Mouse (Mus musculus) right cerebral cortex, postnatal 10 days (tissue): ENCODE data around the gene Tfpi.

Experiments used
- DNase-seq, 2 experiments: peaks; one replicate each; pipeline ENCODE4 v3.0.0; 2021; ENCODE audit warnings: low spot score in 2 of 2

Gene Tfpi

DNA sequence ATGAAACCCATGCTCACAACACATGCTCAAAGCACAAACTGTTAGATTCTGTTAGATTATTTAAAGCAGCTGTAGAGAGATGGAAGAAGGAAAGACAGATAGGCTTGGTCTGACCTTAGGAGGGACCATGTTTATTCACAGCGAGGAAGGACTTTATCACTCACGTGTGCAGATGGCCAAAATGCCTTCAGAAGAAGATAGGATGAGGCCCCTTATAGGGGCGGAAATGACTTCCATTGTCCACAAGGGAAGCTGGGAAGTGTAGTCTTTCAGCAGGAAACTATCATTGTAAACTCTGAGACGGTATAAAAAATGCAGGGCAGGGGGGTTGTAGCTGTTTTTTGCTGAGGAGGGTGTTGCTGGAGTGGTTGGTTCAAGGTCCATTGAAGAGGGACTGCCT, at the start of gene Tfpi:
Gene Tfpi (minus strand): TSS at position 199 of the 400 bp plus-strand sequence.
- DNase-seq = no peak

DNA sequence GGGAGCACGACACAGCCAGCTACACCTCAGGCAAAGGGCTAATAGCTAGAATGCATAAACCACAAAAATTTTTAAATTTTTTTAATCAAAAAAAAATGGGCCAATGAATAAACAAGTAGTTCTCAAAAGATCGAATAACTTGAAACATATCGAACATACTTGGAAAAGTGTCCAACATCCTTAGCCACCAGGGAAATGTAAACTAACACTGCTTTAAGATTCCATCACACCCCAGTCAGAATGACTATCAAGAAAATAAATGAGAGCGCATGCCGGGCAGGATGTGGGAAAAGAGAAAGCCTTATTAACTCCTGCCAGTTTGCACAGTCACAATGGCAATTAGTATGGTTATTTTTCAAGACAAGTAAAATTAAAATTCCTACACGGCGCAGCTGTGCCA, 49.6 kb upstream of the Tfpi start:
- no peak for DNase-seq

DNA sequence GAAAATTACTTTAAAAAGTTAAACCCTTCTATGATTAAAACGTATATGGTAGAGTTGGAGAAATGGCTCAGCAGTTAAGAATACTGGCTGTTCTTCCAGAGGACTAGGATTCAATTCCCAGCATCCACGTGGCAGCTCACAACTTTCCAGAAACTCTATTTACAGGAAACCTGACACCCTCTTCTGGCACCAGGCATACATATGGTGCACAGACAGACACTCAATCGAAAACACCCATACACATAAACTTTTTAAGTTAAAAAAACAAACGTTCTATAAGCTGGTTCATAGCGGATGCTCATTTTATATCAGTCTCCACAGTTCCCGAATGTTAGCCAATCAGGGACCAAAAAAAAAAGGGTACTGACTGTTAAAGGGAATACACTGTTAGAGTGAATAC, 49.2 kb upstream of the Tfpi start:
- DNase-seq = no peak

DNA sequence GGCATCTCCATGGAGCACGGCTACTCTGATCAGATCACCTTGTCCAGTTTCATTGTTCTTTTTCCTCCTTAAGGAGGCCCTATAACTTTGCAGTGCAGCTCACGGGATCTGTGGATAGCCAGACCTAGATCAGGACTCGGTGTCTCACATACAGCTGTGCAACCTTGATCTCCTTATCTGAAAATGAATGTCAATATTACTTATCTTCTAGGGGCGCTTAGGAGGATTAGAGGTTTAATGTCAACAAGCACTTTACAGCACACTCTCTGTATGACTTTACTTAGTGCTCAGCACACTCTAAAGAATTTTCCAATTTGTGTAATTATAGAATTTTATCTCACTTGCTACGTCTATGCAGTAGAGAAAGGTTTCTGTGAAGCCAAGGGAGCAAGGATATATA, 48.5 kb upstream of the Tfpi start:
- no peak for DNase-seq

DNA sequence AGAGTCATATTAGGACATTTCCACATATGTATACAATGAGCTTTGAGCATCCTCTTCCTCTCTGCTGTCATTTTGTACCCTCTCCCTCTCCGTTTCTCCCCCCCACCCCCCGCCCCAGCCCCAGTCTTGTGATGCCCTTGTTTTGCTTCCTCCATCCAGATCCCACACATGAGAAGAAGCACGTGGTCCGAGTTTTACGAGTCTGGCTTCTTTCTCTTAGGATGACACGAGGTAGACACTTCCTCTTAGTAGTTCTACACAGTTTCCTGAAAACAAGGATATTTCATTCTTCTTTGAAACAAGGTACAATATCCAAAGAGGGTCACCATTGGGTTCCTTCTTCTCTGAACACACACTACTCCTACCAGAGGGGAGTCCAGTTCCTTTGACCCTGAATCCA, 47.4 kb upstream of the Tfpi start:
- no peak for DNase-seq

DNA sequence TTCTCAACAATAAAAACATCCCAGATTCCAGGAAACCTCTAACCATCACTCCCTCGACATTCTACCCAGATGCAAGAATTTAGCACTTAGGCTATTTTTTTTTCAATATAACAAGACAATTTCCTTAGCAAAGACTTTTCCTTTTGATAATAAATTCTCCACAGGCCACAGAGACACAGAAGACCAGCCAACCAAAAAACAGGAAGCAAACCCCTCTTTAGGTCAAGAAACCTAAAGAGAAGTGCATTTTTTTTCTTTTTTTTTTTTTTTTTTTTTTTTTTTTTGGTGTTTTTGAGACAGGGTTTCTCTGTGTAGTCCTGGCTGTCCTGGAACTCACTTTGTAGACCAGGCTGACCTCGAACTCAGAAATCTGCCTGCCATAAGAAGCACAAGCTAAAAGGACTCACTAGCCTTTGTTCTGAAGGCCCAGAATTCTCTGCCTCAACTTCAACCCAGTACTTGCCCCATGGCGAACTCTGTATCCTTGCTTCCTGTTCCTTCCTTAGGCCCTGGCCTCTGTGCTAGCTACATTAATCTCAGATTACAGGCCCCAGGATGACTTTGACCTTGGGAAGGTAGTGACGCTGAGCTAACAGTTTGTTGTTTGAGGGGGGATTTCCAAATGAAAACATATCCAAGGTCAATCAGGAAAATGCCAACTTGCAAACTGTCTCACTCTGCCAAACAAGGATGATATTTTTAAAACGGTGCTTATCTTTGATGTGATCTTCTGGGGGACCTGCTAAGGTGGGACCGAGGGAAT, 46.7 kb upstream of the Tfpi start:
- no peak for DNase-seq

DNA sequence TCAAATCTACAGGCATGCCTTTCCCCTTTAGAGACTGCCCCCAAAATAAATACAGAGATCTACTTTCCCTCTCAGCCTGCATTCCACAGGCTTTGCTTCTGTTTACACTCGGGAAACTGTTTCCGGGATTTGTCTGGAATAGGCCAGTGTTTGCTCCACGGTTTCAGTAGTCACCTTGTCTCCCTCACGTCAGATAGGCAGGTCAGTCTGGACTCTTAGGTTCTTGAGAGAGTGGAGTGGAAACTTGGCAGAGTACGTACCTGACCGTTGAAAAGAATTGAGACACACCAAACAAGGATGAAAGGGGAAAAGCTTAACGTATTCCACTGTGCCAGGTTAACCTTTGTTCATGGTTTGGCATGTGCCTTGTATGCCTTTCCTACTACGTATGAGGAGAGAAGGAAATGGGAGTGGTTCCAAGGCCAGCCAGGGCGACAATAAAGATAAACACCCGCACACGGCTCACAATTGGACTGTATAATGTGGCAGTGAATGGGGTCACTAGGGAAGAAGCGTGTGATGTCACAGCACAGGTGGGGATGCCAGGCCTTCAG, 43.0 kb upstream of the Tfpi start:
- no peak for DNase-seq

DNA sequence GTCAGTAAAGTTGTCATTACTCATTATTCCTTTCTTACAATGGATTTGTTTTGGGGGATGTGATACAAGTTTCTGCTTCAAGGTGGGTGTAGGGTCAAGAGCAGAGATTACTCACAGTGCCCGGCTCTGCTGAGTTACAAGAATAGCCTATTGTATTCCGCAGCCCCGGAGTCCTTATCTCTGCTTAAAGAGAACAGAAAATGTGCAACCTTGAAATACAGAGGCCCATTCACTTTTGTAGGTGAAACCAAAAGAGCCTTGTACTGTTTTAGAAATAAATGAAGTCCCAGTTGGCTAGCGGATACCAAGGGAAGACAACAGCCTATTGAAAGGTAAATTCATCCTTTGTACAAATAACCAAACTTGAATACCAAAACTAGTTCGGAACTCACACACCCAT, 42.2 kb upstream of the Tfpi start:
- no peak for DNase-seq

GRCm38 (mm10) chr2:84513281-84513680, 36.7 kb upstream of the Tfpi start:
- DNase-seq = no peak

- no peak for DNase-seq
These were observed 34.9 kb upstream of the Tfpi start for GRCm38 (mm10) chr2:84511508-84511907.

DNA sequence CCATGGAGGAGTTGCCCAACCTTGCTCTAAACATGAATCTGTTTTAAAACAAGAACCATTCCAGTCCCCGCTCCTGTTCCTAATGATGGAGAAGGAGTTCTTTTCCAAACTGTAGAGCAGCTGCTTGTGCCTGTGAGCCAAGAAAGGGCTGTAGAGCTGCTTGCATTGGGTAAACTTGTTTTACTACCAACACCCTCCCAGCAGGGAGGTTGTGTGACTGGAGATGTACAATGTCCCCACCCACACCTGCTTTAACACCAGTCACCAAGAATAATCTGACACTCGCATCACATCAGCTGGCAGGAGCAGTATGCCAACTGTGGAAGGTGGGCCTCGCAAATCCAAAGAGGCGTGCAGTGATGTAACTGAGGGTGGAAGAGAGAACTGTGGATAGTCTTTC, 34.5 kb upstream of the Tfpi start:
- DNase-seq = no peak

GRCm38 (mm10) chr2:84504954-84505394, 28.4 kb upstream of the Tfpi start:
- peak in 1 of 2 experiments; percentile 30 for DNase-seq

DNA sequence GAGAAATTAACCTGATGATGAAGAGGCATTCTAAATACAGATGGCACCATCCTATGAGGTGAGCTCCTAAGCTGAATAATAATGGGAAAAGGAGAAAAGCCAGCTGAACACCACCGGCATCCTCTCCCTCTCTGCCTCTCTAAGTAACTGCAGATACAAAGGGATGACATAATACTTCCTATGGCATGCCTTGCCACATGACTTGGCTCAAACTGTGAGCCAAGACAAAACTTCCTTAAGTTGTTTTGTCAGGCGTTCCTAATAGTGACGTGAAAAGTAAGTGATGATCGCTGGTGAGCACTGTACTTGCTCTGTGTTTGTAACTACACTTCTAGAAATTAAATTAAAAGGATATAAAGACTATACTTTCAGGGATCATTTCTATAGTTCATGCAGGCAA, 27.7 kb upstream of the Tfpi start:
- DNase-seq = no peak

DNA sequence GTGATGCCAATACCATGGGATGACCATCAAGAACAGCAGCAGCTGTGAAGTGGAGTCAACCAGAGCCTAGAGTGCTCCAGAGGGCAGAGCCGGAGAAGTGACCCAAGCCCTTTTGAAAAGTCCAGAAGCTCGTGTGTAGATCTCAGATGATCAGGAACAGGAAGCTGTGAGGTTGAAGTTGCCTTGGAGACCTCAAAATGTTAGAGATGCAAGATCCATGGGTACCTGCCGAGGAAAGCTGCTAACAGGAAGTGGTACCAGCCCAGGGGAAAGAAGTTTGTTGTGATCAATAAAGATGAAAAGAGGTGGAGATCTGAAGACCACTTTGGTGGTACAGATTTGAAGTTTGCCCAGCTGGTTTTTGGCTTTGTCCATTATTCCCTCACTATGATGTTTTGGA, 22.3 kb upstream of the Tfpi start:
- no peak for DNase-seq

GRCm38 (mm10) chr2:84495108-84495507, 18.5 kb upstream of the Tfpi start:
- DNase-seq = no peak

- no peak for DNase-seq
These were observed 17.1 kb upstream of the Tfpi start for GRCm38 (mm10) chr2:84493626-84494025.

DNA sequence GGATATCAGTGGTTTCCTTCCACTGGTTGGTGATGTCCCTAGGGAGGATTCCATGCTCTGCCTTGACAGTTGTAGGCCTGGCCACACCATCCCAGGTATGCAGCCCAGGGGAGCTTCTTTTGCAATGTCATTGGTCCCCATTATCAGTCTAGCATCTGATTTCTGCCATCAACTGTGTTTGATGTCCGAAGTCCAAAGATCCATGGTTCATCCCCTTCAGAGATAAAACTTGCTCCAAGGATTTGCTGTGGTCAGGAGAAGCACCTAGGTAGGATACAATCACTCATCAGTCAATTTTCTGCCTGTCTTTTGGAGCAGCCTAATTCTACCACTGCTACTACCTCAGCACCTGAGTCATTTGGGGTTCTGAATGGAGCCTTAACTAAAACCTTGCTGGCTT, 15.1 kb upstream of the Tfpi start:
- no peak for DNase-seq

GRCm38 (mm10) chr2:84487705-84488291, 11.2 kb upstream of the Tfpi start:
- no peak for DNase-seq

DNA sequence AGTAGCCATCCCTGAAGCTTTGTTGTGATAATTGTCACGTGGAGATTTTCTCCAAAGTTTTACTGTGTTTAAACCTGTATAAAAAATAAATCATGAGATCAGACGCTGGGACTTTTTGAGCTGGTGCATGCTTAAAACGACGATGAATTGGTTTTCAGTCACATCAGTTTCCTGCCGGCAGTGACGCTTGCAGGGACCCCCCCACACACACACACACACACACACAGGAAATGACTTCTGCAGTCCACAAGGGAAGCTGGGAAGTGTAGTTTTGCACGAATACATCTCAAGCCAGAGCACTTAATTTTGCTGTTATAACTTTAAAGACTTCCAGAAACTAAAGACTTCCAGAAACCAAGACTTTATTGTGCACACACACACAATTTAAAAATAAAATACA, 5.3 kb upstream of the Tfpi start:
- peak; percentile 69 to 79 for DNase-seq

DNA sequence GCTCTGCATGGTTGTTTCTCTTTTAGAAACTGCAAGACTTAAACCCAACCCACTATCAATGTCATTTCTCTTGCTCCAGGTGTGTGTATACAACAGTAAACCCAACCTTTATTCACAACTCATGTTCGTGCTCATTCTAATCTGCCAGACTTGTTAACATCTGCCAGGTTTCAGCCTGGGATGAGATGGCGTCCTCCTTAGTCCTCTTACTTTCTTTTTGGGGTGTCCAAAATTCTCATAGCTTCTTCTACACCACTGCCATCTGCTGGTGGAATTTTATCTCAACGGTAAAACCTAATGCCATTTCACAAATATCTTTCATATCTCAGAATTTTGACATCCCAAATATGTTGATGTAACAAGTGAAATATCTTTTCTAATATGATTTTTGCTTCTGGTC, 2.5 kb upstream of the Tfpi start:
- DNase-seq = peak in 1 of 2 experiments; percentile 36

- DNase-seq = no peak
These were observed 1.2 kb upstream of the Tfpi start for GRCm38 (mm10) chr2:84477759-84478158.

DNA sequence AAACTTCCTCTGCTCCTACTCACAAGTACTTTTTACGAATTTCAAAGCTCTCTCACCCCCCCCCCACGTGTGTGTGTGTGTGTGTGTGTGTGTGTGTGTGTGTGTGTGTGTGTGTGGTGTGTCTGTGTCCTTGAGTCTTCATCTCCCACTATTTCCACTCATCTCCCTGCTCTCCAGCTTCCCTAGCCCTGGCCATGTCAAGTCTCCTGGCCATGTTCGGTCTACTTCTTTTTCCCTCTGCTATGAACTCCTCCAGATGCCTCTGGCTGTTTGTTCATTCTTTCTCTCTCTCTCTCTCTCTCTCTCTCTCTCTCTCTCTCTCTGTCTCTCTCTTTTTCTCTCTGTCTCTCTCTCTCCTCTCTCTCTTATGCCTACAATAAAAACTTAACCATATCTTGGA, 444 bp downstream of the Tfpi start:
- no peak for DNase-seq

DNA sequence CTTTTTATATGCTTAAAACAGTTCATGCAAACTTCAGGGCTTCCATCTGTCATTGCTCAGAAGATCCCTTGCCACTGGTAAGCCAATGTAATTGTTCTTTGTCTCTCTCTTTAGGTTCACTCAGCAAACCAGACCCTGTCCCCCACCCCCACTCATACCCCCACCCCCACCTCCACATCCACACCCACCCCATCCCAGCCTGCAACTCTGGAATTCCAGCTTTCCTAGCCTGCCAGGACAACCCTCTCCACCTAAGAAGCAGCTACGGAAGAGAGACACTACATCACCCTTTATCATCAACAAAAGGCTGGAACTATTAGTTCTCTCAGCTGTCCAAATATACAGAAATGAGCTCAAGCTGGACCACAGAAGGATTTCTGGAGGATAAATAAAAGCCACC, 974 bp downstream of the Tfpi start:
- DNase-seq = no peak
